In genomic region chr11:89002621-89003020, GRCm38 (mm10) we compare ENCODE assay signal across 12 mouse cellular contexts. TPM values are rescaled to one million over a fixed set of nuclear protein-coding genes. Genes with fewer than 3 reads are reported as not detected.
A peak's percentile ranks its signal among the peaks of the same experiment; 100 is the strongest.
DNase-seq lines count a peak whose midpoint lies in the region; ATAC-seq and TF ChIP-seq lines count a peak whose summit lies in the region.
"Had no signal": no experiment of that assay in that cellular context is flagged by ENCODE, and none has a peak within 500 bp of the region (broad histone marks: within the 10 kb centered on the region; RNA-seq: fewer than 3 reads in every experiment).

No protein-coding gene starts in this region.

- TF ChIP-seq POLR2A in brain, embryonic 14.5 days (IDR thresholded peaks at IDR 0.05; ENCODE audit: borderline replicate concordance, extremely low read depth, insufficient read depth, insufficient read length, poor library complexity, severe bottlenecking), result no peak

- no peak for TF ChIP-seq CTCF in lung, embryonic 14.5 days (IDR thresholded peaks at IDR 0.05; ENCODE audit: low read depth)
- TF ChIP-seq CTCF in brain, embryonic 14.5 days (IDR thresholded peaks at IDR 0.05; ENCODE audit: borderline replicate concordance, extremely low read depth, insufficient read depth, insufficient read length), result no peak

- no peak for ATAC-seq in heart, embryonic 12.5 days (ENCODE audit: insufficient number of reproducible peaks, low FRiP score)
- ATAC-seq in lung, embryonic 14.5 days (ENCODE audit: insufficient read depth), result no peak
- ATAC-seq in liver, embryonic 16.5 days (ENCODE audit: low read depth), result no peak

- WGBS in heart, embryonic 12.5 days, result 84% methylated on average over 5 of the region's 5 CpGs
- 83% methylated on average over 5 of the region's 5 CpGs for WGBS in heart, embryonic 10.5 days
- WGBS in lung, embryonic 14.5 days, result 43% methylated on average over 5 of the region's 5 CpGs
- 70% methylated on average over 5 of the region's 5 CpGs for WGBS in liver, embryonic 16.5 days (ENCODE audit: insufficient replicate concordance)

- peaks cover 28% of the 10 kb centered on the region for H3K36me3 ChIP-seq in heart, embryonic 12.5 days
- peaks cover 14% of the 10 kb centered on the region; the same call in 1 of the 2 replicates for H3K36me3 ChIP-seq in heart, embryonic 10.5 days
- peaks cover 4% of the 10 kb centered on the region; the same call in 1 of the 2 replicates for H3K36me3 ChIP-seq in lung, embryonic 14.5 days (ENCODE audit: insufficient read depth)
- peaks cover 17% of the 10 kb centered on the region; the same call in 1 of the 2 replicates for H3K36me3 ChIP-seq in liver, embryonic 16.5 days (ENCODE audit: control insufficient read depth, insufficient read depth)
- H3K36me3 ChIP-seq: forebrain, embryonic 10.5 days had no signal

- peak overlapping the region; percentile 20; the same call in 1 of the 2 replicates for H3K9ac ChIP-seq in heart, embryonic 12.5 days
- H3K9ac ChIP-seq in lung, embryonic 14.5 days, result peak overlapping the region; percentile 16; the same call in 1 of the 2 replicates
- H3K9ac ChIP-seq in liver, embryonic 16.5 days (ENCODE audit: low read depth, low read length), result 0 out of 2 replicates have a peak overlapping the region, but pooled peaks have one; percentile 19

- H3K27ac ChIP-seq in heart, embryonic 12.5 days (ENCODE audit: poor library complexity, severe bottlenecking), result no peak overlapping the region
- H3K27ac ChIP-seq in heart, embryonic 10.5 days, result no peak overlapping the region
- H3K27ac ChIP-seq in lung, embryonic 14.5 days (ENCODE audit: low read depth), result peak overlapping the region; percentile 65
- H3K27ac ChIP-seq in liver, embryonic 16.5 days (ENCODE audit: low read length), result peak overlapping the region; percentile 76
- H3K27ac ChIP-seq: forebrain, embryonic 10.5 days had no signal

- H3K4me3 ChIP-seq in heart, embryonic 12.5 days, result peak overlapping the region; percentile 2; the same call in 1 of the 2 replicates
- H3K4me3 ChIP-seq in heart, embryonic 10.5 days, result no peak overlapping the region
- no peak overlapping the region for H3K4me3 ChIP-seq in lung, embryonic 14.5 days (ENCODE audit: low read depth, low read length)
- H3K4me3 ChIP-seq in liver, embryonic 16.5 days (ENCODE audit: low read depth, low read length), result peak overlapping the region; percentile 29
- H3K4me3 ChIP-seq: forebrain, embryonic 10.5 days had no signal

- DNase-seq in heart, embryonic 10.5 days (ENCODE audit: low spot score), result no peak
- DNase-seq in lung, embryonic 14.5 days, result no peak
- no peak for DNase-seq in lung, postnatal 14 days
- peak; percentile 38 for DNase-seq in brain, embryonic 14.5 days (ENCODE audit: low read depth)
- DNase-seq in spleen, adult 18-20 months, result no peak
- DNase-seq in frontal cortex, adult 2 months (ENCODE audit: extremely low spot score in 1 of 2, low spot score in 1 of 2), result no peak
- DNase-seq: cerebellum, adult 9-11 months; layer of hippocampus, postnatal 36 days; midbrain, embryonic 14.5 days had no signal

- H3K4me1 ChIP-seq in heart, embryonic 12.5 days (replicated peaks), result peaks cover 35% of the 10 kb centered on the region
- H3K4me1 ChIP-seq in heart, embryonic 10.5 days, result peaks cover 35% of the 10 kb centered on the region
- peaks cover 9% of the 10 kb centered on the region; the same call in 1 of the 2 replicates for H3K4me1 ChIP-seq in lung, embryonic 14.5 days (ENCODE audit: insufficient read depth)
- H3K4me1 ChIP-seq in liver, embryonic 16.5 days (ENCODE audit: control insufficient read depth, low read depth, low read length), result peaks cover 38% of the 10 kb centered on the region

- H3K4me2 ChIP-seq in heart, embryonic 12.5 days, result peak overlapping the region; percentile 46
- peak overlapping the region; percentile 50 for H3K4me2 ChIP-seq in lung, embryonic 14.5 days
- peak overlapping the region; percentile 52 for H3K4me2 ChIP-seq in liver, embryonic 16.5 days (ENCODE audit: low read depth, low read length)

- no peaks in the 10 kb centered on the region for H3K27me3 ChIP-seq in heart, embryonic 12.5 days (replicated peaks)
- H3K27me3 ChIP-seq in heart, embryonic 10.5 days (ENCODE audit: insufficient read depth, poor library complexity, severe bottlenecking), result no peaks in the 10 kb centered on the region; the same call in 1 of the 2 replicates
- H3K27me3 ChIP-seq in lung, embryonic 14.5 days (ENCODE audit: insufficient read depth, low read length), result no peaks in the 10 kb centered on the region
- no peaks in the 10 kb centered on the region for H3K27me3 ChIP-seq in liver, embryonic 16.5 days (ENCODE audit: control insufficient read depth, insufficient read depth, low read depth, low read length)

- no peaks in the 10 kb centered on the region for H3K9me3 ChIP-seq in heart, embryonic 12.5 days (replicated peaks)
- no peaks in the 10 kb centered on the region for H3K9me3 ChIP-seq in heart, embryonic 10.5 days
- no peaks in the 10 kb centered on the region for H3K9me3 ChIP-seq in lung, embryonic 14.5 days (ENCODE audit: low read depth, low read length)
- H3K9me3 ChIP-seq in liver, embryonic 16.5 days (replicated peaks; ENCODE audit: control insufficient read depth, low read length), result no peaks in the 10 kb centered on the region
- H3K9me3 ChIP-seq: forebrain, embryonic 10.5 days had no signal

RNA-seq across cellular contexts. Expression of gene Trim25, which starts 3.4 kb away (rescaled TPM):
- 15.2 and 15.3 TPM in 2 replicates for polyA plus RNA-seq in heart, embryonic 12.5 days (2016; fragmentation: Nextera tagmentation; extraction: Ambion mirVana)
- polyA plus RNA-seq in heart, embryonic 10.5 days (2016; fragmentation: Nextera tagmentation; extraction: Ambion mirVana), result 12.7 and 13.9 TPM in 2 replicates
- 13.4 and 13.8 TPM in 2 replicates for polyA plus RNA-seq in lung, embryonic 14.5 days (2014; fragmentation: Nextera tagmentation; extraction: Ambion mirVana)
- 1.7 and 3.2 TPM in 2 replicates for polyA plus RNA-seq in brain, embryonic 14.5 days (2012; rRNA removed)
- polyA plus RNA-seq in liver, embryonic 16.5 days (2015; fragmentation: Nextera tagmentation; extraction: Ambion mirVana), result 18.3 and 21.7 TPM in 2 replicates
- 4.3 and 4.4 TPM in 2 replicates for polyA plus RNA-seq in frontal cortex, adult 2 months (2012; rRNA removed)

RNA-seq across cellular contexts. Expression of gene Coil, which starts 32.6 kb away (rescaled TPM):
- polyA plus RNA-seq in heart, embryonic 12.5 days (2016; fragmentation: Nextera tagmentation; extraction: Ambion mirVana), result 15.5 and 16.1 TPM in 2 replicates
- polyA plus RNA-seq in heart, embryonic 10.5 days (2016; fragmentation: Nextera tagmentation; extraction: Ambion mirVana), result 15.4 and 19.2 TPM in 2 replicates
- polyA plus RNA-seq in lung, embryonic 14.5 days (2014; fragmentation: Nextera tagmentation; extraction: Ambion mirVana), result 10.8 and 12.2 TPM in 2 replicates
- polyA plus RNA-seq in brain, embryonic 14.5 days (2012; rRNA removed), result 28.9 and 31.3 TPM in 2 replicates
- polyA plus RNA-seq in liver, embryonic 16.5 days (2015; fragmentation: Nextera tagmentation; extraction: Ambion mirVana), result 3.0 and 3.4 TPM in 2 replicates
- polyA plus RNA-seq in frontal cortex, adult 2 months (2012; rRNA removed), result 17.0 and 19.3 TPM in 2 replicates

RNA-seq across cellular contexts. Expression of gene Elobl, which starts 35.9 kb away (rescaled TPM):
- not detected in 2 replicates for polyA plus RNA-seq in heart, embryonic 12.5 days (2016; fragmentation: Nextera tagmentation; extraction: Ambion mirVana)
- not detected in 2 replicates for polyA plus RNA-seq in heart, embryonic 10.5 days (2016; fragmentation: Nextera tagmentation; extraction: Ambion mirVana)
- polyA plus RNA-seq in lung, embryonic 14.5 days (2014; fragmentation: Nextera tagmentation; extraction: Ambion mirVana), result not detected in 2 replicates
- polyA plus RNA-seq in brain, embryonic 14.5 days (2012; rRNA removed), result not detected in 2 replicates
- not detected in 2 replicates for polyA plus RNA-seq in liver, embryonic 16.5 days (2015; fragmentation: Nextera tagmentation; extraction: Ambion mirVana)
- 0.28 TPM in 1 of 2 replicates, not detected in the other for polyA plus RNA-seq in frontal cortex, adult 2 months (2012; rRNA removed)
- polyA plus RNA-seq: forebrain, embryonic 10.5 days; midbrain, embryonic 14.5 days had no signal

RNA-seq across cellular contexts. Expression of gene Scpep1, which starts 47.4 kb away (rescaled TPM):
- 47.2 and 47.5 TPM in 2 replicates for polyA plus RNA-seq in heart, embryonic 12.5 days (2016; fragmentation: Nextera tagmentation; extraction: Ambion mirVana)
- polyA plus RNA-seq in heart, embryonic 10.5 days (2016; fragmentation: Nextera tagmentation; extraction: Ambion mirVana), result 56.2 and 61.9 TPM in 2 replicates
- 83.4 and 83.6 TPM in 2 replicates for polyA plus RNA-seq in lung, embryonic 14.5 days (2014; fragmentation: Nextera tagmentation; extraction: Ambion mirVana)
- polyA plus RNA-seq in brain, embryonic 14.5 days (2012; rRNA removed), result 15.7 and 16.5 TPM in 2 replicates
- polyA plus RNA-seq in liver, embryonic 16.5 days (2015; fragmentation: Nextera tagmentation; extraction: Ambion mirVana), result 47.5 and 48.6 TPM in 2 replicates
- 16.9 and 19.0 TPM in 2 replicates for polyA plus RNA-seq in frontal cortex, adult 2 months (2012; rRNA removed)

Comparison
In these comparisons a context has a peak if more than half of its experiments do, and no peak if none do; other contexts are left out.
1. H3K4me3 ChIP-seq: peak in heart, embryonic 12.5 days (single experiment) and liver, embryonic 16.5 days (single experiment); none in heart, embryonic 10.5 days (single experiment) and lung, embryonic 14.5 days (single experiment).
2. H3K27ac ChIP-seq: peak in lung, embryonic 14.5 days (single experiment) and liver, embryonic 16.5 days (single experiment); none in heart, embryonic 12.5 days (single experiment) and heart, embryonic 10.5 days (single experiment).
3. Peak in every context shown above with its lines, with median percentiles within 50 percentile points of each other: H3K4me2 ChIP-seq and H3K9ac ChIP-seq.